Comparison of ENCODE assay signal across 20 mouse cellular contexts in the genomic region with DNA sequence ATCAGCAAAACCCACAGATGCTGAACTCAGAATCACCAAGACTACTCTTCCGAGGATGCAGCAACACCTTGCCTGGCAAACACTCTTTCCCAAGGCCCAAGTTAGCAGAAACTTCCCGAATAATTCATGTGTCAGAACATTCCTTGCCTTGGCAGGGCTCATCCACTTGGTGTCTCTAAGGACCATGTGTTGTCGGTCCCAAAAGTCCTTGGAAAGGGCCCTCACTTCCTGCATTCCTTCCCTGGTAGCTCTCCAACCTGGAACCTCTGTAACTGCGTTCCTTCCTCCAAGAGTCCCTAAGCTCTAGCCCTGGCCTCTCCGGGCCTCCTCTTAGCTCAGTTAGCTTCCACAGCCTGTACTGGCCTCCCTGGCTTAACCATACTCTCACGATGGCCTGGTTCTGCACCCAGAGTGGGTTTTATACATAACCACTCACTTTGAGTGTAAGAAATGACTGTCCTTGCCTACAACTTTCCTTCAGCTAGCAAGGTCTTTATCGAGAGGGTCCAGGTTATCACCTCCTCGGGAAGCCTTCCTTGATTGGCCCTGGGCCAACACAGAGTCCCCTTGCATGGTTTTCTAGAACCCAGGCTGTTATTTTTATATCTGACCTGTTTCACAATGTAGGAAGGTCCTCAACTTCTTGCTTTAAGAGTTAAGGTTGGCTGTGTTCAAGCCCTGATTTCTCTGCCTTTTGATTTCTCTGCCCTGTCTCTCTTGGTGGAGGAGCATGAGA. TPM values are rescaled to one million over a fixed set of nuclear protein-coding genes. Genes with fewer than 3 reads are reported as not detected.
DNase-seq lines count a peak whose midpoint lies in the region; ATAC-seq lines count a peak whose summit lies in the region.
"Had no signal": no experiment of that assay in that cellular context is flagged by ENCODE, and none has a peak within 500 bp of the region (broad histone marks: within the 10 kb centered on the region; RNA-seq: fewer than 3 reads in every experiment).

No protein-coding gene starts in this region.

- peak; percentile 48 for DNase-seq in adrenal gland, postnatal 14 days
- no peak for DNase-seq in adrenal gland, adult 18-20 months (ENCODE audit: low spot score in 2 of 2)
- no peak for DNase-seq in kidney, adult 8-10 months
- no peak for DNase-seq in urinary bladder, postnatal 14 days (ENCODE audit: low spot score)
- DNase-seq in right cerebral cortex, postnatal 36 days (ENCODE audit: low spot score in 2 of 2): no peak
- DNase-seq: adrenal gland, postnatal 25 days; cerebellum, adult 9-10 months; kidney, postnatal 4 days; lung, embryonic 14.5 days; right cerebral cortex, postnatal 14 days; thymus, postnatal 36 days had no signal

- H3K4me1 ChIP-seq in kidney, embryonic 16.5 days (ENCODE audit: insufficient read depth, low read length): peaks cover 22% of the 10 kb centered on the region
- H3K4me1 ChIP-seq in heart, embryonic 11.5 days (ENCODE audit: control insufficient read depth, insufficient read depth, low read length): peaks cover 50% of the 10 kb centered on the region
- H3K4me1 ChIP-seq in limb, embryonic 13.5 days: peaks cover 24% of the 10 kb centered on the region

- H3K9me3 ChIP-seq in kidney, embryonic 16.5 days (ENCODE audit: low read length): no peaks in the 10 kb centered on the region
- H3K9me3 ChIP-seq in heart, embryonic 11.5 days (replicated peaks; ENCODE audit: control insufficient read depth, low read length): no peaks in the 10 kb centered on the region
- H3K9me3 ChIP-seq in limb, embryonic 13.5 days: no peaks in the 10 kb centered on the region
- H3K9me3 ChIP-seq: embryonic facial prominence, embryonic 12.5 days; forebrain, embryonic 15.5 days; intestine, embryonic 15.5 days; neural tube, embryonic 13.5 days had no signal

- ATAC-seq in kidney, embryonic 16.5 days (ENCODE audit: low FRiP score, low TSS enrichment): no peak
- no peak for ATAC-seq in heart, embryonic 11.5 days (replicated peaks; ENCODE audit: insufficient number of reproducible peaks, low FRiP score, low TSS enrichment)
- no peak for ATAC-seq in limb, embryonic 13.5 days (ENCODE audit: low FRiP score, low read depth)
- ATAC-seq: forebrain, embryonic 15.5 days; intestine, embryonic 15.5 days had no signal

- no peak overlapping the region for H3K9ac ChIP-seq in kidney, embryonic 16.5 days (replicated peaks; ENCODE audit: low read length)
- no peak overlapping the region for H3K9ac ChIP-seq in heart, embryonic 11.5 days (ENCODE audit: low read depth, low read length)
- no peak overlapping the region for H3K9ac ChIP-seq in limb, embryonic 13.5 days
- H3K9ac ChIP-seq: embryonic facial prominence, embryonic 12.5 days; forebrain, embryonic 15.5 days; hindbrain, embryonic 14.5 days; intestine, embryonic 15.5 days; lung, embryonic 14.5 days; neural tube, embryonic 13.5 days had no signal

- no peak overlapping the region for H3K4me2 ChIP-seq in kidney, embryonic 16.5 days (replicated peaks; ENCODE audit: low read depth, low read length)
- H3K4me2 ChIP-seq in heart, embryonic 11.5 days: peak overlapping the region; percentile 3
- H3K4me2 ChIP-seq in limb, embryonic 13.5 days (replicated peaks): peak overlapping the region; percentile 16
- H3K4me2 ChIP-seq: embryonic facial prominence, embryonic 12.5 days; forebrain, embryonic 15.5 days; hindbrain, embryonic 14.5 days; intestine, embryonic 15.5 days; liver, embryonic 11.5 days; lung, embryonic 14.5 days; neural tube, embryonic 13.5 days had no signal

- peak overlapping the region; percentile 30; the same call in 1 of the 2 replicates for H3K27ac ChIP-seq in kidney, embryonic 16.5 days (ENCODE audit: low read length)
- H3K27ac ChIP-seq in heart, embryonic 11.5 days (ENCODE audit: low read depth, low read length): peak overlapping the region; percentile 46; the same call in 1 of the 2 replicates
- no peak overlapping the region for H3K27ac ChIP-seq in limb, embryonic 13.5 days
- H3K27ac ChIP-seq: embryonic facial prominence, embryonic 12.5 days; forebrain, embryonic 15.5 days; hindbrain, embryonic 14.5 days; intestine, embryonic 15.5 days; neural tube, embryonic 13.5 days had no signal

- no peaks in the 10 kb centered on the region for H3K27me3 ChIP-seq in kidney, embryonic 16.5 days (ENCODE audit: insufficient read depth, low read length)
- no peaks in the 10 kb centered on the region for H3K27me3 ChIP-seq in heart, embryonic 11.5 days (ENCODE audit: control insufficient read depth, insufficient read depth, low read length)
- no peaks in the 10 kb centered on the region for H3K27me3 ChIP-seq in limb, embryonic 13.5 days
- H3K27me3 ChIP-seq: embryonic facial prominence, embryonic 12.5 days; forebrain, embryonic 15.5 days; intestine, embryonic 15.5 days; neural tube, embryonic 13.5 days had no signal

- H3K4me3 ChIP-seq in kidney, embryonic 16.5 days (ENCODE audit: low read length): no peak overlapping the region
- no peak overlapping the region for H3K4me3 ChIP-seq in heart, embryonic 11.5 days (ENCODE audit: low read depth, low read length)
- no peak overlapping the region for H3K4me3 ChIP-seq in limb, embryonic 13.5 days
- H3K4me3 ChIP-seq: embryonic facial prominence, embryonic 12.5 days; forebrain, embryonic 15.5 days; intestine, embryonic 15.5 days; neural tube, embryonic 13.5 days had no signal

- 56% methylated on average over 8 of the region's 8 CpGs for WGBS in kidney, embryonic 16.5 days
- WGBS in heart, embryonic 11.5 days (ENCODE audit: insufficient replicate concordance): 48% methylated on average over 8 of the region's 8 CpGs
- 77% methylated on average over 8 of the region's 8 CpGs for WGBS in limb, embryonic 13.5 days

- no peaks in the 10 kb centered on the region for H3K36me3 ChIP-seq in kidney, embryonic 16.5 days (ENCODE audit: insufficient read depth, low read length)
- H3K36me3 ChIP-seq in heart, embryonic 11.5 days (ENCODE audit: control insufficient read depth, insufficient read depth, low read length): no peaks in the 10 kb centered on the region
- H3K36me3 ChIP-seq in limb, embryonic 13.5 days: no peaks in the 10 kb centered on the region
- H3K36me3 ChIP-seq: embryonic facial prominence, embryonic 12.5 days; forebrain, embryonic 15.5 days; intestine, embryonic 15.5 days; neural tube, embryonic 13.5 days had no signal

RNA-seq across cellular contexts. Expression of gene Tnnt1, which starts 4.5 kb away (rescaled TPM):
- total RNA-seq in adrenal gland, postnatal 14 days (2021): 1.1 and 2.0 TPM in 2 replicates
- total RNA-seq in adrenal gland, adult 18-20 months (2021): 1 to 10 TPM in 1 of 2 experiments, under 1 TPM in 1; 0.50 to 1.4 TPM
- polyA plus RNA-seq in kidney, embryonic 16.5 days (2015; fragmentation: Nextera tagmentation; extraction: Ambion mirVana): 20.9 and 21.6 TPM in 2 replicates
- polyA plus RNA-seq in heart, embryonic 11.5 days (2014; fragmentation: Nextera tagmentation; extraction: Ambion mirVana): 260 and 262 TPM in 2 replicates
- polyA plus RNA-seq in limb, embryonic 13.5 days (2015; fragmentation: Nextera tagmentation; extraction: Ambion mirVana): 298 and 309 TPM in 2 replicates

RNA-seq across cellular contexts. Expression of gene Ppp1r12c, which starts 10.2 kb away (rescaled TPM):
- total RNA-seq in adrenal gland, postnatal 14 days (2021): 83.4 and 90.8 TPM in 2 replicates
- total RNA-seq in adrenal gland, adult 18-20 months (2021): 10 to 100 TPM; 95.9 to 96.6 TPM
- polyA plus RNA-seq in kidney, embryonic 16.5 days (2015; fragmentation: Nextera tagmentation; extraction: Ambion mirVana): 22.1 and 31.6 TPM in 2 replicates
- 32.9 and 33.4 TPM in 2 replicates for polyA plus RNA-seq in heart, embryonic 11.5 days (2014; fragmentation: Nextera tagmentation; extraction: Ambion mirVana)
- polyA plus RNA-seq in limb, embryonic 13.5 days (2015; fragmentation: Nextera tagmentation; extraction: Ambion mirVana): 43.8 and 50.2 TPM in 2 replicates

RNA-seq across cellular contexts. Expression of gene Tnni3, which starts 12.4 kb away (rescaled TPM):
- total RNA-seq in adrenal gland, postnatal 14 days (2021): 0.85 and 3.0 TPM in 2 replicates
- under 1 TPM in 1 of 2 experiments, not detected in 1; 0.66 TPM for total RNA-seq in adrenal gland, adult 18-20 months (2021)
- 5.8 and 6.1 TPM in 2 replicates for polyA plus RNA-seq in kidney, embryonic 16.5 days (2015; fragmentation: Nextera tagmentation; extraction: Ambion mirVana)
- polyA plus RNA-seq in heart, embryonic 11.5 days (2014; fragmentation: Nextera tagmentation; extraction: Ambion mirVana): 1,570 and 1,662 TPM in 2 replicates
- polyA plus RNA-seq in limb, embryonic 13.5 days (2015; fragmentation: Nextera tagmentation; extraction: Ambion mirVana): 4.9 and 5.5 TPM in 2 replicates

RNA-seq across cellular contexts. Expression of gene Dnaaf3, which starts 20.6 kb away (rescaled TPM):
- total RNA-seq in adrenal gland, postnatal 14 days (2021): 0.63 and 0.75 TPM in 2 replicates
- total RNA-seq in adrenal gland, adult 18-20 months (2021): 1 to 10 TPM in 1 of 2 experiments, under 1 TPM in 1; 0.51 to 1.2 TPM
- polyA plus RNA-seq in kidney, embryonic 16.5 days (2015; fragmentation: Nextera tagmentation; extraction: Ambion mirVana): 3.3 and 3.5 TPM in 2 replicates
- 0.19 and 0.44 TPM in 2 replicates for polyA plus RNA-seq in heart, embryonic 11.5 days (2014; fragmentation: Nextera tagmentation; extraction: Ambion mirVana)
- 3.0 and 3.3 TPM in 2 replicates for polyA plus RNA-seq in limb, embryonic 13.5 days (2015; fragmentation: Nextera tagmentation; extraction: Ambion mirVana)

RNA-seq across cellular contexts. Expression of gene Syt5, which starts 35.7 kb away (rescaled TPM):
- 8.2 and 11.6 TPM in 2 replicates for total RNA-seq in adrenal gland, postnatal 14 days (2021)
- total RNA-seq in adrenal gland, adult 18-20 months (2021): 1 to 10 TPM; 7.0 to 7.5 TPM
- polyA plus RNA-seq in kidney, embryonic 16.5 days (2015; fragmentation: Nextera tagmentation; extraction: Ambion mirVana): 5.3 and 6.6 TPM in 2 replicates
- 0.77 and 1.3 TPM in 2 replicates for polyA plus RNA-seq in heart, embryonic 11.5 days (2014; fragmentation: Nextera tagmentation; extraction: Ambion mirVana)
- 5.5 and 6.0 TPM in 2 replicates for polyA plus RNA-seq in limb, embryonic 13.5 days (2015; fragmentation: Nextera tagmentation; extraction: Ambion mirVana)

Comparison
In these comparisons a context has a peak if more than half of its experiments do, and no peak if none do; other contexts are left out.
1. RNA of gene Tnnt1, which starts 4.5 kb away (polyA plus RNA-seq): 298 to 309 TPM in limb, embryonic 13.5 days and 260 to 262 TPM in heart, embryonic 11.5 days; 20.9 to 21.6 TPM in kidney, embryonic 16.5 days; every median in the first group is over 10 times any median in the second.
2. RNA of gene Tnni3, which starts 12.4 kb away (polyA plus RNA-seq): 1,570 to 1,662 TPM in heart, embryonic 11.5 days; 5.8 to 6.1 TPM in kidney, embryonic 16.5 days and 4.9 to 5.5 TPM in limb, embryonic 13.5 days; every median in the first group is over 100 times any median in the second.